Mouse (Mus musculus): ENCODE data around the gene Rabggta.

Rabggta gene

DNA sequence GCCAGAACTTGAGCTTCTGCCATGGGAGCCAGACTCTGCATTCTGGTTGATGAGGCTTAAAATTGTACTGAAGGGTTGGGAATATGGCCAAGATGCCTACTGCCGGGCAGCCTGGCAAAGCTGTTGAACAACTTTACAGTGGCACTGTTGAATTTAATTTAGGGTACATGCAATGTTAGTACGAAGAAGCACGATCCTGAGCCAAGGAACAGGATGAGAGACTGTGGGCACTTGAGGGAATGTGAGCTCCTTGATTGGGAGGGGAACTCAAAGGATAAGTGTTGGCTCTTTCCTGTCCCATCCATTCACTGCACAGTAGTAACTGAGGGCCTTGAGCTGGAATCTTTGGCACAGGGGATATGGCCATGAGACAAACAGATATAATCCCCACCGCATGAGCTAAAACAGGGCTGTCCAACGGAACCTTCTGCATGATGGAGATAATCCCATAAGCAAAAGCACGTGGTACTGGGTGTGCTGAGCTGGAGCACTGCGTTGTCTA, 8.5 kb upstream of the Rabggta start:
- no peak for DNase-seq (ENCODE audit: low spot score)

DNA sequence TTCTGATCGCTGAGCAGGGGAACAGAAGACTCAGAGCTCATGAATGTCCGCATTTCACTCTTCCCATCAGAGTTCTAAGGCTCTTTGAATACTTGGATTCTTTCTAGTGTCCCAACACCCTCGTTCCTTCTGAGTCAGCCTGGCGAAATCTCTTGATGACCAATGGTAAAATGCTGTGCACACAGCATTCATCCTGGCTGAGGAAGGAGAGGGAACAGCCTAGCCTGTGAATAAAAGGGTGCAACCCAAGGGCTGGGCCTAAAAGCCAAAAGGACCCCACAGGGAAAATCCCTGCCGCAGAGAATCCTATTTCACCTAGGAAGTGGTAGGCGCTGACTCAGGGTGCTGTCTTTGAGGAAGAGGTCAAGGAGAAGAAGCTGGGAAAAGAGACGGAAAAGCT, 8.1 kb upstream of the Rabggta start:
- DNase-seq (ENCODE audit: low spot score) = no peak

DNA sequence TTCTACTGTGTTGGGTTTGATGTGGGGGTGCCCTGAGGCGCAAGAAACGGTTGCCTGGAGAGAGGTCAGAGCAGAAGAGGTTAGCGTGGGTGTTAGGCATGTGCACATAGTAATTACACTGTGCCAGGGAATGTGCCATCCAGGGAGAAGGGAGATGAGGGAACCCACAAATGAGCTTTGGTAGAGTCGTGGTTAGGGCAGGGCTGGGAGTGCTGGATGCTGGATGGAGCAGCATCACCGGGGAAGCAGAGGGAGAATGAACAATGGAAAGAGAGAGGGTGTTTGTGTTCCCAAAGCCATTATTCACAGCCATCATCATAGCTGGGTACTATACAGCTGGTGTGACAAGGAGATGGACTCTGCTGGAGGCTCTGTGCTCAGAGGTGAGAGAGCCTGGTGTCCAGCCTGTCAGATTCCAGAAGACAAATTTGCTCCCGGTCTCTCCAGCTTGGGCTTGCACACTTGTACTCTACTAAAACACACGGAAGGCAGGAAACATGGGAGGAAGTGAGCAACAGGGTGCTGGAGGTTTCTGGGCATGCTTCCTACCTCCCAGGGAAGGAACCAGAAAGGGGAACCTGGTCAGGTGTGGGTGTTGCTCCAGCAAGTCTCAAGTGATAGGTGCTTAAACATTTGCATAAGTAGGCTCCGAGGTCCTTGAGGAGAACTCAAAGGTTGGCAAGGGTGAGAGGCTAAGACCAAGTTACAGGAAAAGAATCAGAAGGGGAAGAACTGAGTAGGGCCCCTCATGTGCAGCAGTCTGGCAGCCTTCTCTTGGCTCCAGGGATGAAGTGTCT, 6.0 kb upstream of the Rabggta start:
- DNase-seq (ENCODE audit: low spot score) = no peak

DNA sequence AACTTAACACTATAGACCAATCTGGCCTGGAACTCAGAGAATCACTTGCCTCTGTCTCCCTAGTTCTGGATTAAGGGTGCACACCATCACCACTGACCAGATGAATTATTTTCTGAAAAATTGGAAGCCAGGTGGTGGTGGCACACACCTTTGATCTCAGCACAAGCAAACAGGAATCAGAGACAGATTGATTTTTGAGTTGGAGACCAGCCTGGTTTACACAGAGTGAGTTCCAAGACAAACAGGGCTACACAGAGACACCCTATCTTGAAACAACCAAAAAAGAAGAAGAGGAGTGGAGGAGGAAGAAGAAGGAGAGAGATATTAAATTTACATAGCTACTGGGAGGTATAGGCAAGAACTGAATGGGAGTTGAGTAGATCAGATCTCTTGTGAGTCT, 4.2 kb upstream of the Rabggta start:
- no peak for DNase-seq (ENCODE audit: low spot score)

DNA sequence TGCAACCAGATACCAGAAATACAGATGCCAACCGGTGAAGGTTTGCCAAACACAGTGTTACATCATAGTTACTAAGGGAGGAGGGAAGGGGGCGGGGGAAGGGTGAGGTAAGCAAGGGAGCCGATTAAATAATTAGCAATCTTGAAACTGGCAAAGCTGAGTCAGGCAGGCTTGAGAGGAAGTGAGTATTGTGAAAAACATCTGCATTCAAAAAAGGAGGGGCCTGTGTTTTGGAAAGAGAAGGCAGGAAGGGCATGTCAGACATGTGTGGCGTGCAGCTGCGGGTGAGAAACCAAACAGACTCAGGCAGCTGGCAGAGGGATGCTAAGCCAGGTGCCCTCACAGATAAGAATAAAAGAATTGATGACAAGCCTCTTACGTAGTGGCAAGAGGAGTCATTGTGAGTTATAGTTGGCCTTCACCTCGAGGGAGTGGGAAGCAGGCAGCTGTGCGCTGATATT, 2.4 kb upstream of the Rabggta start:
- no peak for DNase-seq (ENCODE audit: low spot score)

DNA sequence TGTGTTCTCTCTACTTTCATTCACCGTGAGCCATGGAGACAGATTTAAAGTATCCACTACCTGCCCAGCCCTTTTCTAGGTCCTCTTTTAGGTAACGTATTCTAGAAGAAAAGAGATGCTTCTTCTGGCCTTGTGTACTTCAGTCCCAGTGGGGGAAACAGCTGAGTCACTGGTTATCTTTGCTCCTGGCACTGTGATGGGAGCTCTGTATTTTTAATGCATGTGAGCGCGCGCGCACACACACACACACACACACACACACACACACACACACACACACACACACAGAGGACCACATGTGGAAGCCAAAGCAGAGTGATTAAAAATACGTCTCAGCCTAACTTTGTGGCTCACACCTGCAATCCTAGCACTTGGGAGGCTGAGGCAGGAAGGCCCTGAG, 1.4 kb upstream of the Rabggta start:
- no peak for DNase-seq (ENCODE audit: low spot score)

DNA sequence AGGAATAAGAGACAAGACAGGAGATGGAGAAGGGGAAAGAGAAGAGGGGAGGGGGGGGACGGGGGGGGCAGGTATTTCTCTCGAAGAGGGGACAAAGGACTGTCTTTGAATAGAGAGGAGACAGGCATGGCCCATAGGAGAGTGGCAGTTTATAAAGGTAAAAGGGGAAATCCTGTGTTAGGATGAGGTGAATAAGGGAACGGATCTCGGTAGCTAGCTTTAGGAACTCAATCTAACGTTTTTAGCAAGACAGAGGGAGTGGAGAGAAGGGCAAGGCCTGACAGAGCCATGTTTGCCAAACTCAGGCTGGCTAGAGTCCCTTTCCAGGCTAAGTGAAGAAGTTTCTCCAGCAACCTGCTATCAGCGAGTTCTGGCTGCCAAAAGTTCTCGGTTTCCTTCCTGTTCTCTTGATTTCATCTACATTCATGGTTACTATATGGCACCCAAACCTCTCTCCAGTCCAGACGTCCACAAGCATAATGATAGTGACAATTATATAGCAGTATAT, 429 bp upstream of the Rabggta start:
- no peak for DNase-seq (ENCODE audit: low spot score)

DNA sequence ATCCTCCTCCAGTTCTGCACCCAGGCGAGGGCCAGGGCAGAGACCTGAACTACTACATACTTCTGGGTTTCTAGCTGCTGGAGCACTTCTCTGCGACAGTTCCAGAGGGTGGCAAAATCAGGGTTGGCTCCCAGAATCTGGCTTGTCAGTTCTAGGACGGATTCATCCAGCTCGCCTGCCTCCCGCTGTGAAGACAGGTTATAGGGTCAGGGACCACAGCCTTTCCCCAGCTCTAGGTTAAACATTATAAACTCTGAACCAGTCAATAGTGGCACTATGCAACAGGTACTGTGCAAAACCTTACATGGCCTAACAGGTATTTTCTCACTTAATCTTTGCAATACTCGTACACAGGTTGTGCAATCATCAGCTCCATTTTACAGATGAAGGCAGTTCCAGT, 987 bp downstream of the Rabggta start:
- DNase-seq (ENCODE audit: low spot score) = no peak

DNA sequence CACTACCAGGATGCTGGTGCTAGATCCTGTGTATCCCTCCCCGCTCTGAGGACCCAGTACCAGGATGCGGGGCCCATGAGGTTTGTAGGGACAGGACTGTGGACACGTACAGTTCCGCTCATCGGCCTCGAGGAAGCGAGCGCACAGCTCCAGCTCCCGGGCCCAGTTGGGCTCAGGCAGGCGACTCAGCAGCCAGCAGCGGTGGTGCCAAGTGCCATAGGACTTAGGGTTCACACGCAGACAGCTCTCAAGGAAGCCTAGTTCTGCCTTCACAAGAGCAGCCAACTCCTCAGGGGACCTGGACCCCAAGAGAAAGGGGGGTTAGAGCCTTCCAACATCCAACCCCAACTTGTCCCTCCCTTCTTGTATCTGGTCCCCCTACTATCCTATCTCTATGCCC, 1.4 kb downstream of the Rabggta start:
- no peak for DNase-seq (ENCODE audit: low spot score)

DNA sequence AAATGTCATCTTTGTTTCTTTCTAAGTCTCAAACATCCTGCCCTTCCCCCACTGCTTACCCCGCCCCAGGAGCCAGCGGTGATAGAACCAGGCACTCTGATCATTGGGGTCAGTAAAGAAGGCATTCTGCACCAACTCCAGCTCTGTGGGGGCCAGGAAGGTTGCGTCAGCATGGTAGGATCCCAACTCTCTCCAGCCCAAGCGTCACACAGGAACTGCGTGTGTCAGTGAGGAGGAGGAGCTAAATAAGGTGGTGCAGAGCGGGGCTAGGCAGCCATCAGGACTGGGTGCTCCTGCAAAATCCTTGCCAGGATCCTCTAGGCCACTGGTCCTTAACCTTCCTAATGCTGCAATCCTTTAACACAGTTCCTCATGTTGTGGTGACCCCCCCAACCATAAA, 2.3 kb downstream of the Rabggta start:
- DNase-seq (ENCODE audit: low spot score) = no peak

DNA sequence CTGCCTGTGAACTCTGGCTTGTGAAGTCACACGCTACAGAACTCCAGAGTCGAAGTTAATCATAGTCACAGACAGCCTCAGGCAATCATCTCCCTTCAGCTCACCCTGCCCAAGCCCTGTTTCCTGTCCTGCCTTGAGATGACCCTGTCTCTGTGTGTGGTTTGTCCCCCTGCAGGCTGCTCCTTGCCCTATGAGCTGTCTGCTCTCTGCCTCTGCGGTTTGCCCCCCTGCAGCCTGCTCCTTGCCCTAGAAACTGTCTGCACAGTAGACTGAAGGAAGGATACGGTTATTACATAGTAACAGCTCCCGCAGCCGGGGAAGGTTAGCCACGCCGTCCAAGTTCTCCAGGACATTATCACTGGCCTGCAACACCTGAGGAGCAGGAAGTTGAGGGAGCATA, 5.2 kb downstream of the Rabggta start:
- DNase-seq (ENCODE audit: low spot score) = no peak

DNA sequence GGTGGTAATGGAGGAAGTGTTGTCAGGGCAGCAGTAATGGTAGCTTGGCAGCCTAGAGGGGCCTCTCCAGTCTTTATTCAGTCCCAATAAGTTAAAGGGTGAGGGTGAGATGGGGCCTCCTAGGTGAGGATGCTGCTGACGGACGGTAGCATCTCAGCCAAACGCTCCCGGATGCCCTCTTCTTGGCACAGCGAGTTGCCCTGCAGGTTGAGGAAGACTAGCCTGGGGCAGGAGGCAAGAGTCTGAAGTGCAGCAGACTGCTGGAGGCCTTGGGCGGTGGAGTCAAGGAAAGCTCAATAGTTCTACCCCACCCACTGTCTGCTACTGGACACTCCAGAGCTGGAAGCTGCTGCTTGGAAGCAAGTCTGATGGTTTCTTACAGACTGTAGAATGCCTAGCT, 5.8 kb downstream of the Rabggta start:
- no peak for DNase-seq (ENCODE audit: low spot score)

DNA sequence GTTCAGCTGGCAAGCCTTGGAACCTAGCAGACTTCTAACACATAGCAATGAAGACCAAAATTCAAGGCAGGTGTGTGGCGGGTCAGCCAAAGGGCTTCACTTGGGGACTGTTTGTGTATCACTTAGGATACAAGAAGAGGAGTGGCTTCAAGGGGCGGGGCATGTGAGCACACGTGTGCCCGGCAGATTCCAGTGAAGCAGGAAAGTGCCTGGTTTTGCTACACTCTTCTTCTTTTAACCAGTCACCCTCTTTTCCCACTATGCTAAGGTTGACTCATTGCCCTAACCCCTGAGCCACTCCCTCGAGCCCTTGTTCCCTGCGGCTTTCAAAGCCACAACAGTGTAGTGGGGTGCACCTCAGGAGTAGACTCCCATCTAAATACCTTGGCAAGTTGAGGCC, 7.2 kb downstream of the Rabggta start:
- no peak for DNase-seq (ENCODE audit: low spot score)

DNA sequence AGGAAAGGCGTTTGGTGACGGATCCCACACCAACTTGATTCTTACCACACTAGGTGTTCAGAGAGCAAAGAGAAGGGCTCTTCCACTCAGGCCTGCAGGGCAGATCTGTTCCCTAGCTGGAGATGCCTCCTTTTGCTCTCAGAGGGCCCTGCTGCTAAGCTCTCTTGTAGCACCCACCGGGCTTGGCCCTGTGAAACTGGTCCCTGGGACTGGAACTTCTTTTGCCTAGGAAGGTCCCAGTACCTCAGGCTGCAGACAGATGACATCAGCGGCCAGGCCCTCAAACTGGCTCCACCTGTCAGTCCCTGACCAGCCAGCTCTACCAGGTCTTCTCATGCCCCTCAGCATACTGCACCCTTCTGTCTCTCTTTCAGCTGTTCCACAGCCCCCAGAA, 8.3 kb downstream of the Rabggta start, which contains the start of gene Tgm1:
Gene Tgm1, minus strand, starts transcription at position 198 of the 394 bp plus-strand sequence.
- DNase-seq (ENCODE audit: low spot score) = no peak

DNA sequence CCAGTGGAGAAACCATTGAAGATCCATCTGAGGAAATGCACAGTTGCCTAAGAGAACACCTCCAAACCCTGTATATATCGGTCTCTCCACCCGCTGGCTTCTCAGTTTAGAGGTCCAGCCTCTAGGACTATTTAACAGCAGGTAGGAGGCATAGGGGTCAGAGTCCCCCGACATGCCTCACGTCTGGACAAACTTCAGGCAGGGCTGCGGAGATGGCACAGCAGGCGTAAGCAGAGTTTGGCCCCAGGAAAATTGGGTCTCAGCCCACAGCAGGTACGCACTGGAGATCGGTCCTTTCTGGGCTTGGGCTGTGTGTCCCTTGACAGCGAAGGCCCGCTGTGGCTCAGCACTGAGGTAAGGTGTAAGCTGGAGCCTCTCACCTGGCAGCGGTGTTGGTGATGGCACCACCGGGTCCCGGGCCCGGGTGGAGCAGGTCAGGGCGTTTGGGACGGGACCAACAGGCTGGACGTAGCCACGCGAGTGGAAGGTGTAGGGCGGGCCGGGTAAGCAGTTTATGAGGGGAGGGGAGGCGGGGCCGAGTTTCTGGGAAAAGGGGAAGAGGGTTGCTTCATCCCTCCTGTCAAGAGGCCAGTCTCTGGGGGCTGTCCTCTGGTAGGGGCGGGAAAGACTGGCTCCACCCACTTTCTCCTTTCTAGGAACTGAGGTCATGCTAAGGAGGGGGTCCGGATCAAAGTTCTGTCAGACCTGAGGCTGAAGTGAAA, 8.9 kb downstream of the Rabggta start:
- DNase-seq (ENCODE audit: low spot score) = no peak

DNA sequence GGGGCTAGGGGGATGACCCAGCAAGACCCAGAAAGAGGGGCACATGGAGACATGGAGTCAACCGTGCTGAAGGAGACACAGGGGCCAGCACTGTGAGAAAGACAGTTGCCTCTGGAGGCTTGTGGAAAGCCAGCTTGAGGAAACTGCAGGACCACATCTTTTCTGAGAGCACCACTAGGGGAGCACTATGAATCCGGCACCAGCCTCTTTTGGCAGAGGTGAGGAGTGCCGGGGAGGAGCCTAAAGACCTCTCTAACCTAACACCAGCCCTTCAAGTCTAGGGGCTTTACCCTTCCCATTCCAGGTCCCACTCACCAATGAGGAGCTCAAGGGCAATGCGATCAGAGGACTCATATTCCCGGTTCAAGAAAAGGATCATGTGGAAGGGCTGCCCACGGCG, 10.3 kb downstream of the Rabggta start:
- DNase-seq (ENCODE audit: low spot score) = no peak

DNA sequence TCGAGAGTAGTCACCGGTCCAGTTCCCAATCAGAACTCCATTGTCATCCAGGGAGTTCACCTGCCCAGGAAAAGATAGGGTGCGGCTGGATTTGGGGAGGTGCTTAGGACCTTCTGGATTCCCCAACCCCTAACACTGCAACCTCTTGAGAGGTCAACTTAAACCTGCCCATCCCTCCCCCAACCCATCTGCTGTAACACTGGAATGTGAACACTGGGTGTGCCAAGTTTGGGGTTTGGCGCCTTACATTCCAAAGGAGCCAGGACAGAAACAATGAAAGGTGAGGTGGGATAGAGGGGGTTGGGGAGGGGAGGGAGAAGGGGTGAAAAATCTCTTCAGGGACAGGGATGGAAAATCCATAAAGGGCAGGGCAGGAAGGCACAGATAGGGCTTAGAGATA, 12.6 kb downstream of the Rabggta start:
- no peak for DNase-seq (ENCODE audit: low spot score)

DNA sequence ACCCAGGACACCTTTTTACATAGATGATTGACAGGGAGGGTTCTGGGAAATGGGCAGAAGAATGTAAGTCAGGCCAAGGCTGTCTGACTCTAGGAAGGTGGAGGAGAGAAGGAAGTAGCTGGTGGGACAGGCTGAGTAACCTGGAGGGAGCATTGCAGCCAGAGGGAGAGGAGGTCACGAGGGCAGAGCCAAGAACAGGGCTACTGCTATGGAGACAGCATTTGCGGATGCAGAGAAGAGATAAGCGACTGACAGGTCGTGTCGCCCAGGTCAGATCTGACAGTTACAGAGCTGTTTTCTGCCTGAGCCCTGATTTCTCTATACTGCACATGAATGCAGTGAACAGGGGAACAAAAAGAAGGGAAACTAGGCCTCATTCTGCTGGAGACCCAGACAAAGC, 14.7 kb downstream of the Rabggta start:
- no peak for DNase-seq (ENCODE audit: low spot score)

DNA sequence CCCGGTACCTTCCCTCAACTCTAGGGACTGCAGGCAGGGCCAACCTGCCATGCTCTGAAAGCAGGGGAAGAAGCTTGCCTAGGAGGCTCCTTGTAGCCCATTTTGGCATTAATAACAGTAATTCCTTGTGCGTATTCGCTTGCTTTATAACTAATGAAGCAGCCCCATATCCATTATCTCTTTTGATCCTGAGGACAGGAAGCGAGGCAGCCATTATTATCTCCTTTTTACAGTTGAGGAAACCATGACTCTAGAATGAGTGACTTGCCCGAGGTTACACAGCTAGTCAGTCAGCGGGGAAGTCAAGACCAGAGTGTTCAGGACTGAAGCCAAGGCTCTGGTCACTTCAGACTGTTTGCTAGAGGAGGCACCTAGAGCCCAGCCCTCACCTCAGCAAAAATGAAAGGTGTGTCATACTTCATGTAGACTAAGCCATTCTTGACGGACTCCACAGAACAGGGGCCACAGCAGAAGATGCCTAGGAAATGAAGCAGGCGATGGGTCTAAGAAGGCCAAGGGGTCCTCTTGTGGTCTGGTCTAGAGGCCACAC, 15.9 kb downstream of the Rabggta start:
- DNase-seq (ENCODE audit: low spot score) = no peak

DNA sequence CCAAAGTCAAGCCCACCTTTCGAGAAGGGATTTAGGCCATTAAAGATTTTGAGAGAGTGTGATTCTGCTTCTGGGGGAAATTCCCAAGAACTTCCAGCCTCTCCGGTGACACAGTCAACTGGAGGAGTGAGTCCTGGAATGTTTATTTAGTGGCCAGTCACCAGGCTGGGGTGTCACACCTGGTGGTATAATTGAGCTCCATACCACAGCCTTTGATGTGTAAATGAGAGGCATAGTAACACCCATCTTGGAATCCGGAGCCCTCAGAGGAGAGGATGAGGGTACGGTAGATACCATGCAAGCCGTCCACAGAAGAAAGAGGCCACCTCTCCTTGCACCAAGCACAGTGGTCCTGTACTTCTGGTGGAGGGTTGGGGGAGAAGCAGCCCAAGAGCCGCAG, 19.3 kb downstream of the Rabggta start:
- no peak for DNase-seq (ENCODE audit: low spot score)

DNA sequence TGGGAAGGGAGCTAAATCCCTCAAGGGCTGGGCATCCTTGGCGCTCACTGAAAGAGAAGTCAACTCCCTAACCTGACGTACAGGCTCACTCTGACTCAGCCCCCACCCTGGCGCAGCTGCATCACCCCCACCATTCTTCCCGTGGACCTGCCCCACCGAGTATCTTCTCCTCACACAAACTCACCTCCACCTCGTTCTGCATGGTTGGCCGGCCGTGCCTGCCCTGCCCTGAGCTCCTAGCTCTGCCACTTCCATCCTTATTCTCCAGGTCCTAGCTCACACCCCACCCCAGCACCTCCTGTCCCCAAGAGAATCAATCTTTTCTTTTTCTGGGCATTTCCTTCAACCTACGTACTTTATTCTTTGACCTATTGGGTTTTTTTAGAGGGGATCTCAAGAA, 20.9 kb downstream of the Rabggta start:
- DNase-seq (ENCODE audit: low spot score) = no peak

DNA sequence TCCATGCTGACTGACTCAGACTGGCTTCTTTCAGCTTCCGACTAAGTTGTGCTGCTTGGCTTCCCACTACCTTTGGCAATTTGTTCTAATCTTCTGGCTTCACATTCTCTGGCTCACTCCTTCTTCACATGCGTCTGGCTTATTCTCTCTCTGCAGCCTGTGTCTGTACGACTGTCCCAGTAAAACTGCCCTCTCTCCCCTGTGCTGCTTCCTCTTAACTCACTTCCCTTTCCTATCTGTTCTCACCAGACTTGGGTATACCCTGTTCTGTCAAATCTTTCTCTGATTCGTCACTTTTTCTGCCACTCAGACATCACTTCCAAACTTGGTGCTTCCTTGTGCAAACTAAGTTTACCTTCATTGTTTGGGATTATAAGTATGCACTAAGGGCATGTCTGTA, 24.8 kb downstream of the Rabggta start:
- DNase-seq (ENCODE audit: low spot score) = no peak

DNA sequence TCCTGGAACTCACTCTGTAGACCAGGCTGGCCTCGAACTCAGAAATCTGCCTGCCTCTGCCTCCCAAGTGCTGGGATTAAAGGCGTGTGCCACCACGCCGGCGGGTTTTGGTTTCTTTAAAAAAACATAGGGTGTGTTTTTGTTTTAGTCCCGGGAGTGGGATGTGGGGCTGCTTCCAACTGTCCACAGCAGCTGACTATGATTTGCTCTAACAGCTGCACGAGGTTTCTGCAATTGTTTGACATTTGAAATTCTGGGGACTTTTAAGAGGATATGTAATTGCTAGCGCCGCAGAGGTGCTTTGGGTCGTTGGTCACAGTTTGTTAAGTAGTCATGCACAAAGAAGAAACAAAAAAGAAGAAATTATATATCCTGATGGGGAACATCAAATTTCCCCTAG, 32.6 kb downstream of the Rabggta start:
- DNase-seq (ENCODE audit: low spot score) = no peak
